Mouse (Mus musculus): ENCODE data around the gene Acsm1.

DNA sequence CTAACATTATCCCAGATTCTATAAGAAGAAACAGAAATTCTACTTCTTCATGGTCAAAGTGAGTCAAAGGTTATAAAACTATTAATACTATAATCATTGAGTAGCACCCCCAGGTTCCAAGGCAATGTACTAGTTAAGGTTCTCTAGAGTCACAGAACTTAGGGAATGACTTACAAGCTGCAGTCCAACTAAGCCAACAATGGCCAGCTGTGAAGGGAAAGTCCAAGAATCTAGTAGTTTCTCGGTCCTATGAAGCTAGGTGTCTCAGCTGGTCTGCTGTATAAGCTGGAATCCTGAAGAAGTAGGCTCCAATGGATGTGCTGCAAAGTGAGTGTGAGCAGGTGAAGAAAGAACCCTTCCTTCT is 4.9 kb upstream of the Acsm1 start:
- TF ChIP-seq CTCF (IDR thresholded peaks at IDR 0.05; ENCODE audit: borderline replicate concordance, extremely low read depth, insufficient read depth, insufficient read length) (no peak), POLR2A (IDR thresholded peaks at IDR 0.05; ENCODE audit: borderline replicate concordance, extremely low read depth, insufficient read depth, insufficient read length, poor library complexity, severe bottlenecking) (no peak)
